Mouse (Mus musculus): ENCODE data around the gene Vmn1r17. TPM values are rescaled to one million over a fixed set of nuclear protein-coding genes. Genes with fewer than 3 reads are reported as not detected.

Gene Vmn1r17
- not detected for polyA plus RNA-seq (2014; fragmentation: Illumina TruSeq; extraction: RNeasy Lipid Tissue Mini Kit (QIAGEN cat#74804); ENCODE audit: low read depth, low replicate concordance)

GRCm38 (mm10) chr6:57363627-57364026 is at the start of gene Vmn1r17:
Vmn1r17 (minus strand) TSS chr6:57363727.

GRCm38 (mm10) chr6:57403480-57403879 is 40.0 kb upstream of the Vmn1r17 start, which contains the start of gene Vmn1r19:
Vmn1r19 (plus strand) TSS chr6:57403780.

GRCm38 (mm10) chr6:57395683-57396082 is 32.2 kb upstream of the Vmn1r17 start, which contains the start of gene Vmn1r18:
Vmn1r18 (minus strand) TSS chr6:57395783.

GRCm38 (mm10) chr6:57329394-57329793 is 34.1 kb downstream of the Vmn1r17 start, which contains the start of gene Vmn1r16:
Vmn1r16 (minus strand) TSS chr6:57329494.

Other genes starting within 250 kb of the Vmn1r17 start
- not detected for gene Vmn1r11, start 230.3 kb downstream of the Vmn1r17 start, polyA plus RNA-seq (2014; fragmentation: Illumina TruSeq; extraction: RNeasy Lipid Tissue Mini Kit (QIAGEN cat#74804); ENCODE audit: low read depth, low replicate concordance)
- not detected for gene Vmn1r12, start 206.8 kb downstream of the Vmn1r17 start, polyA plus RNA-seq (2014; fragmentation: Illumina TruSeq; extraction: RNeasy Lipid Tissue Mini Kit (QIAGEN cat#74804); ENCODE audit: low read depth, low replicate concordance)
- gene Vmn1r13, start 160.4 kb downstream of the Vmn1r17 start, polyA plus RNA-seq (2014; fragmentation: Illumina TruSeq; extraction: RNeasy Lipid Tissue Mini Kit (QIAGEN cat#74804); ENCODE audit: low read depth, low replicate concordance) = not detected
- gene Vmn1r14, start 132.0 kb downstream of the Vmn1r17 start, polyA plus RNA-seq (2014; fragmentation: Illumina TruSeq; extraction: RNeasy Lipid Tissue Mini Kit (QIAGEN cat#74804); ENCODE audit: low read depth, low replicate concordance) = not detected
- gene Vmn1r15, start 105.8 kb downstream of the Vmn1r17 start, polyA plus RNA-seq (2014; fragmentation: Illumina TruSeq; extraction: RNeasy Lipid Tissue Mini Kit (QIAGEN cat#74804); ENCODE audit: low read depth, low replicate concordance) = not detected
- gene Vmn1r16, start 34.2 kb downstream of the Vmn1r17 start, polyA plus RNA-seq (2014; fragmentation: Illumina TruSeq; extraction: RNeasy Lipid Tissue Mini Kit (QIAGEN cat#74804); ENCODE audit: low read depth, low replicate concordance) = not detected
- gene Vmn1r18, start 32.1 kb upstream of the Vmn1r17 start, polyA plus RNA-seq (2014; fragmentation: Illumina TruSeq; extraction: RNeasy Lipid Tissue Mini Kit (QIAGEN cat#74804); ENCODE audit: low read depth, low replicate concordance) = not detected
- not detected for gene Vmn1r19, start 40.1 kb upstream of the Vmn1r17 start, polyA plus RNA-seq (2014; fragmentation: Illumina TruSeq; extraction: RNeasy Lipid Tissue Mini Kit (QIAGEN cat#74804); ENCODE audit: low read depth, low replicate concordance)
- gene Vmn1r20, start 65.2 kb upstream of the Vmn1r17 start, polyA plus RNA-seq (2014; fragmentation: Illumina TruSeq; extraction: RNeasy Lipid Tissue Mini Kit (QIAGEN cat#74804); ENCODE audit: low read depth, low replicate concordance) = not detected
- gene Ppm1k, start 171.7 kb upstream of the Vmn1r17 start, polyA plus RNA-seq (2014; fragmentation: Illumina TruSeq; extraction: RNeasy Lipid Tissue Mini Kit (QIAGEN cat#74804); ENCODE audit: low read depth, low replicate concordance) = 31.5 TPM
- gene Herc6, start 217.3 kb upstream of the Vmn1r17 start, polyA plus RNA-seq (2014; fragmentation: Illumina TruSeq; extraction: RNeasy Lipid Tissue Mini Kit (QIAGEN cat#74804); ENCODE audit: low read depth, low replicate concordance) = 28.8 TPM

Measured in sigmoid colon, adult 10 weeks (tissue).